Mouse (Mus musculus) stomach, postnatal 0 days (tissue): ENCODE results near the gene Nsun3. TPM values are rescaled to one million over a fixed set of nuclear protein-coding genes. Genes with fewer than 3 reads are reported as not detected.

Source experiments
- ATAC-seq: fragments of 200-750 bp; cut with Nextera tagmentation; 2 replicates; pipeline ENCODE4 v1.8.0; 2017; ENCODE audit not compliant: low FRiP score, low TSS enrichment
- DNase-seq: peaks from one replicate; pipeline ENCODE4 v3.0.0-alpha.2; 2016; ENCODE audit warnings: low spot score
- H3K27ac ChIP-seq: fragments of 300-500 bp; sonication (generic); replicated peaks from 2 replicates; pipeline ENCODE4 v1.5.1; 2014; ENCODE audit warnings: mild to moderate bottlenecking, control low read depth
- H3K27me3 ChIP-seq: fragments of 300-500 bp; sonication (generic); 2 replicates; pipeline ENCODE4 v1.6.1; 2014; ENCODE audit warnings: low read length; ENCODE audit not compliant: control insufficient read depth, insufficient read depth
- H3K36me3 ChIP-seq: fragments of 300-500 bp; sonication (generic); 2 replicates; pipeline ENCODE4 v1.6.1; 2014; ENCODE audit warnings: low read length, mixed read lengths; ENCODE audit not compliant: control insufficient read depth, insufficient read depth
- H3K4me1 ChIP-seq: fragments of 300-500 bp; sonication (generic); replicated peaks from 2 replicates; pipeline ENCODE4 v1.6.1; 2014; ENCODE audit warnings: antibody characterized with exemption; ENCODE audit not compliant: control insufficient read depth, insufficient read depth
- H3K4me2 ChIP-seq: fragments of 300-500 bp; sonication (generic); replicated peaks from 2 replicates; pipeline ENCODE4 v1.6.1; 2014; ENCODE audit warnings: low read depth, mild to moderate bottlenecking, control low read depth, moderate library complexity
- H3K4me3 ChIP-seq: fragments of 300-500 bp; sonication (generic); 2 replicates; pipeline ENCODE4 v1.5.1; 2014; ENCODE audit warnings: low read depth, low read length, control low read depth
- H3K9ac ChIP-seq: fragments of 300-500 bp; sonication (generic); 2 replicates; pipeline ENCODE4 v1.6.1; 2014; ENCODE audit warnings: mild to moderate bottlenecking, low read length, control low read depth, mixed read lengths
- H3K9me3 ChIP-seq: fragments of 300-500 bp; sonication (generic); 2 replicates; pipeline ENCODE4 v1.6.1; 2016; ENCODE audit warnings: low read length; ENCODE audit not compliant: control insufficient read depth
- CTCF ChIP-seq: IDR thresholded peaks from 2 replicates; pipeline ENCODE4 v1.5.1; 2016; ENCODE audit warnings: antibody characterized with exemption, low read depth, mild to moderate bottlenecking, moderate library complexity
- EP300 ChIP-seq: optimal IDR thresholded peaks from 2 replicates; pipeline ENCODE3; 2016; ENCODE audit warnings: antibody characterized with exemption
- WGBS: fragments of 180-500 bp; shearing (Covaris S2); extraction: QIAGEN DNeasy Blood & Tissue Kit; methylation state at CpG from one replicate; pipeline ENCODE4 v1.1.7; 2014; 5-methylcytosine and 5-hydroxymethylcytosine counted together
- polyA plus RNA-seq: library from polyadenylated mRNA; unstranded; fragments of >200 nt; fragmentation: Nextera tagmentation; extraction: Ambion mirVana; gene quantifications from 2 replicates; pipeline ENCODE4 v1.2.1, GENCODE M21; 2015

Nsun3 gene
- polyA plus RNA-seq, 1 experiment from 2014 or later: 4.8 TPM

- H3K4me1 ChIP-seq: no peaks in the 10 kb centered on the region
- H3K4me3 ChIP-seq: no peak overlapping the region
- 97% methylated on average over 6 of the region's 6 CpGs for WGBS
- no peak overlapping the region for H3K9ac ChIP-seq
- H3K9me3 ChIP-seq: no peaks in the 10 kb centered on the region
- no peak overlapping the region for H3K27ac ChIP-seq
- DNase-seq: no peak
- peaks cover 2% of the 10 kb centered on the region; the same call in 1 of the 2 replicates for H3K36me3 ChIP-seq
- TF ChIP-seq EP300 (no peak), CTCF (no peak)
- no peaks in the 10 kb centered on the region for H3K27me3 ChIP-seq
- no peak for ATAC-seq
- H3K4me2 ChIP-seq: no peak overlapping the region
These were observed 35.9 kb upstream of the Nsun3 start for GRCm38 (mm10) chr16:62822472-62822871.

GRCm38 (mm10) chr16:62814491-62814890 is 27.9 kb upstream of the Nsun3 start, which contains the start of gene Stx19:
Gene Stx19, plus strand, starts transcription at chr16:62814676.
- WGBS: 24% methylated on average over 5 of the region's 5 CpGs
- Histone ChIP-seq H3K4me2 (no peak within 1 kb of the TSS), H3K27ac (peak within 1 kb of the TSS; percentile 80)

GRCm38 (mm10) chr16:62813790-62814189 is 27.2 kb upstream of the Nsun3 start:
- no peaks in the 10 kb centered on the region for H3K27me3 ChIP-seq
- ATAC-seq (no peak), DNase-seq (no peak)
- H3K9me3 ChIP-seq: no peaks in the 10 kb centered on the region
- H3K9ac ChIP-seq: no peak overlapping the region
- TF ChIP-seq CTCF (no peak), EP300 (no peak)
- 61% methylated on average over 5 of the region's 5 CpGs for WGBS
- H3K36me3 ChIP-seq: no peaks in the 10 kb centered on the region
- H3K4me3 ChIP-seq: no peak overlapping the region
- no peak overlapping the region for H3K27ac ChIP-seq
- no peak overlapping the region for H3K4me2 ChIP-seq
- H3K4me1 ChIP-seq: no peaks in the 10 kb centered on the region

More at GRCm38 (mm10) chr16:62814491-62814890, 27.9 kb upstream of the Nsun3 start, which contains the start of gene Stx19:
- H3K36me3 ChIP-seq: no peaks in the 10 kb centered on the region
- no peaks in the 10 kb centered on the region for H3K4me1 ChIP-seq
- H3K9me3 ChIP-seq: no peaks in the 10 kb centered on the region
- TF ChIP-seq CTCF (no peak), EP300 (peak; percentile 65)
- peak within 1 kb of the TSS; percentile 18; the same call in 1 of the 2 replicates for H3K4me3 ChIP-seq
- ATAC-seq (peak; percentile 96), DNase-seq (peak; percentile 85)
- no peak within 1 kb of the TSS for H3K9ac ChIP-seq
- H3K27me3 ChIP-seq: no peaks in the 10 kb centered on the region

GRCm38 (mm10) chr16:62810855-62811254 is 24.2 kb upstream of the Nsun3 start:
- H3K27ac ChIP-seq: no peak overlapping the region
- H3K9ac ChIP-seq: no peak overlapping the region
- no peak overlapping the region for H3K4me3 ChIP-seq
- H3K4me2 ChIP-seq: no peak overlapping the region
- no peaks in the 10 kb centered on the region for H3K9me3 ChIP-seq
- no peaks in the 10 kb centered on the region for H3K36me3 ChIP-seq
- no peak for ATAC-seq
- no peak for DNase-seq
- WGBS: 69% methylated on average over 4 of the region's 4 CpGs
- TF ChIP-seq CTCF: no peak
- no peak for TF ChIP-seq EP300
- H3K27me3 ChIP-seq: no peaks in the 10 kb centered on the region
- H3K4me1 ChIP-seq: no peaks in the 10 kb centered on the region

- Histone ChIP-seq H3K9me3 (no peaks in the 10 kb centered on the region), H3K4me1 (no peaks in the 10 kb centered on the region), H3K4me2 (no peak overlapping the region; the same call in 1 of the 2 replicates), H3K27ac (peak overlapping the region; percentile 53), H3K4me3 (no peak overlapping the region), H3K36me3 (no peaks in the 10 kb centered on the region), H3K9ac (no peak overlapping the region), H3K27me3 (no peaks in the 10 kb centered on the region)
- ATAC-seq: peak; percentile 93
- 43% methylated on average over 8 of the region's 8 CpGs for WGBS
- peak; percentile 48 for DNase-seq
- no peak for TF ChIP-seq CTCF
- no peak for TF ChIP-seq EP300
These were observed 20.8 kb upstream of the Nsun3 start for GRCm38 (mm10) chr16:62807249-62807979.

GRCm38 (mm10) chr16:62804621-62805020 is 18.0 kb upstream of the Nsun3 start:
- no peak for TF ChIP-seq EP300
- no peak for TF ChIP-seq CTCF
- Histone ChIP-seq H3K4me2 (no peak overlapping the region), H3K27me3 (no peaks in the 10 kb centered on the region), H3K9me3 (no peaks in the 10 kb centered on the region), H3K4me3 (no peak overlapping the region), H3K36me3 (no peaks in the 10 kb centered on the region), H3K27ac (no peak overlapping the region), H3K4me1 (no peaks in the 10 kb centered on the region), H3K9ac (no peak overlapping the region)
- WGBS: 92% methylated on average over 3 of the region's 3 CpGs
- ATAC-seq (no peak), DNase-seq (no peak)
